Mouse (Mus musculus): ENCODE measurements around the gene Hnrnph2.

DNA sequence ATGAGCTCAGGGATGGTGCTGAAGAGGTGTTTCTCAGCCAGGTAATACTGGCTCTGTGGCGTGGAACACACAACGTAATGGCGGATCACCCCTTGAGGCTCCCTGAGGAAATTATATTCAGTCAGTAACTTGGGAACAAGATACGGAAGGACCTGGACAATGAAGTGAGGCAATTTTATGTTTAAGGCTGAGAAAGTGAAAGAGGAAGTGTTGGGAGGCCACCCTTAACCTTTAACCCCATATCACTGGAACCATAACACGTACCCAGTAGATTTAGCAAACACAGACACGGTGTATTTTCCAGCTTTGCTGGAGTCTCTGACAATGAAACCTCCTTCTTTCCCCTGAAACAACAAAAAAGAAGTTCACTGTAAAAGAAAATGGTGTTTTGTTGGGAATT, 46.6 kb upstream of the Hnrnph2 start:
- TF ChIP-seq TCF12 (IDR thresholded peaks at IDR 0.05; ENCODE audit: insufficient read depth, poor library complexity, severe bottlenecking) (no peak), MYOD1 (IDR thresholded peaks at IDR 0.05; ENCODE audit: control insufficient read depth in 1 of 3, insufficient read length in 2 of 3, low read depth in 2 of 3) (no peak), POLR2A (IDR thresholded peaks at IDR 0.05; ENCODE audit: insufficient read length, low read depth) (no peak), MAX (IDR thresholded peaks at IDR 0.05; ENCODE audit: low read depth) (no peak)
